Mouse (Mus musculus) intestine, postnatal 0 days (tissue): ENCODE measurements around the gene Aldh18a1. TPM values are rescaled to one million over a fixed set of nuclear protein-coding genes. Genes with fewer than 3 reads are reported as not detected.
"Not testable (repeated sequence)": the region's sequence is repeated elsewhere in the genome, so short reads cannot be mapped to it uniquely, and the experiment has no call there.

Experiments
- ATAC-seq: fragments of 200-750 bp; cut with Nextera tagmentation; 2 replicates; pipeline ENCODE4 v1.8.0; 2017; ENCODE audit warnings: mild to moderate bottlenecking, moderate TSS enrichment, moderate library complexity
- H3K27ac ChIP-seq: fragments of 300-500 bp; sonication (generic); 2 replicates; pipeline ENCODE4 v1.5.1; 2014; ENCODE audit warnings: mild to moderate bottlenecking, low read depth, low read length, moderate library complexity
- H3K27me3 ChIP-seq: fragments of 300-500 bp; sonication (generic); replicated peaks from 2 replicates; pipeline ENCODE4 v1.6.1; 2014; ENCODE audit warnings: low read length, mixed read lengths; ENCODE audit not compliant: control insufficient read depth, insufficient read depth
- H3K36me3 ChIP-seq: fragments of 300-500 bp; sonication (generic); 2 replicates; pipeline ENCODE4 v1.6.1; 2014; ENCODE audit warnings: mild to moderate bottlenecking, moderate library complexity; ENCODE audit not compliant: control insufficient read depth, insufficient read depth
- H3K4me1 ChIP-seq: fragments of 300-500 bp; sonication (generic); replicated peaks from 2 replicates; pipeline ENCODE4 v1.6.1; 2014; ENCODE audit warnings: antibody characterized with exemption, low read length, mixed read lengths; ENCODE audit not compliant: control insufficient read depth, insufficient read depth
- H3K4me2 ChIP-seq: fragments of 300-500 bp; sonication (generic); replicated peaks from 2 replicates; pipeline ENCODE4 v1.6.1; 2014; ENCODE audit warnings: low read depth, mild to moderate bottlenecking, moderate library complexity
- H3K4me3 ChIP-seq: fragments of 300-500 bp; sonication (generic); 2 replicates; pipeline ENCODE4 v1.5.1; 2014; ENCODE audit warnings: low read depth, low read length
- H3K9ac ChIP-seq: fragments of 300-500 bp; sonication (generic); 2 replicates; pipeline ENCODE4 v1.6.1; 2014; ENCODE audit warnings: mild to moderate bottlenecking, low read depth, low read length
- H3K9me3 ChIP-seq: fragments of 300-500 bp; sonication (generic); 2 replicates; pipeline ENCODE4 v1.6.1; 2016; ENCODE audit warnings: mixed run types; ENCODE audit not compliant: control insufficient read depth
- CTCF ChIP-seq: sonication (generic); IDR thresholded peaks from 2 replicates; pipeline ENCODE4 v1.5.1; 2016; ENCODE audit warnings: low read depth, mild to moderate bottlenecking, control low read depth, antibody characterized with exemption, moderate library complexity
- WGBS: fragments of 180-500 bp; shearing (Covaris S2); extraction: QIAGEN DNeasy Blood & Tissue Kit; methylation state at CpG from one replicate; pipeline ENCODE4 v1.1.7; 2014; 5-methylcytosine and 5-hydroxymethylcytosine counted together
- polyA plus RNA-seq: library from polyadenylated mRNA; unstranded; fragments of >200 nt; fragmentation: Nextera tagmentation; extraction: Ambion mirVana; gene quantifications from 2 replicates; pipeline ENCODE4 v1.2.1, GENCODE M21; 2015

Gene Aldh18a1
- polyA plus RNA-seq, 1 experiment from 2014 or later, result 204 TPM

DNA sequence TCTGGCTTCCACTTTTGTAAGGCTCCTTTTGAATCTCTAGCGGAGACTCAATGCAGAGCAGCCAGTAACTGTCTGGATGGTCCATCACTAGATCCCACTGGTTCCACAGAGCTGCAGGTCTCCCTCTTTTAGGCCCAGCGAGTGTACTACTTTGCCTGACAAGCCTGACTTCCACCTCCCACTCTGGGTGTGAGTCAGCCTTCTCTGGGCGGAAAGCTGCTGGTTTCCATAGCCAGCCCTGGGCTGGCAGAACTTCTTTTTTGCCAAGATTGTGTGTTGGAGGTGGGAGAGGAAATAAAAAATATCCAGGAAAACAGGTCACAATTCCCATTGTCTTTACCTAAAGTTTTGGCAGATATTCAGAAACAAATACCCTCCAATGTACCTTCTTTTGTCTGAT lies 41.8 kb upstream of the Aldh18a1 start:
- Histone ChIP-seq H3K27ac (no peak overlapping the region), H3K27me3 (no peaks in the 10 kb centered on the region)
- WGBS, result 84% methylated on average over 3 of the region's 3 CpGs

DNA sequence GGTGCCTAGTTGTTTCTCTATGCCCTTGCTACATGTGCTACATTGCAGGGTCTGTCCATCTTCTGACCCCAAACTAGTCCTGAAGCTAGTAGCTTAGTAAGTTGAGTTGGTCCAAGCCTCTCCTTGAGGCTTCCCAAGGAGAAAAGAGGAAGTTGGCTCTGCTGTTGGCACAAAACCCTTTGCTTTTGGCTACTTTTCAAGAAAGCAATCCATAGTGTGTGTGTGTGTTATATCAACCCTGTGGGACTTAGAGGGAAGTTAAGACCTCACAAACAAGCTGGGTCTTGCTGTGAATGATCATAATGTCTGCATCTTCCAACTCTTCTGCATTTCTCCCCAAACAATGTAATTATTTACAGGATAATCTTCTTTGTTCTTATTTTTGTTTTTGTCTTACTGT lies 40.7 kb upstream of the Aldh18a1 start:
- Histone ChIP-seq H3K4me2 (no peak overlapping the region), H3K9ac (no peak overlapping the region), H3K36me3 (no peaks in the 10 kb centered on the region), H3K4me3 (no peak overlapping the region), H3K4me1 (no peaks in the 10 kb centered on the region), H3K27ac (no peak overlapping the region), H3K27me3 (no peaks in the 10 kb centered on the region), H3K9me3 (no peaks in the 10 kb centered on the region)
- no peak for TF ChIP-seq CTCF
- ATAC-seq, result no peak

More for the DNA sequence above, 41.8 kb upstream of the Aldh18a1 start:
- Histone ChIP-seq H3K4me2 (no peak overlapping the region), H3K4me3 (no peak overlapping the region), H3K9me3 (no peaks in the 10 kb centered on the region), H3K4me1 (no peaks in the 10 kb centered on the region), H3K9ac (no peak overlapping the region), H3K36me3 (no peaks in the 10 kb centered on the region)
- TF ChIP-seq CTCF, result no peak
- ATAC-seq, result no peak

DNA sequence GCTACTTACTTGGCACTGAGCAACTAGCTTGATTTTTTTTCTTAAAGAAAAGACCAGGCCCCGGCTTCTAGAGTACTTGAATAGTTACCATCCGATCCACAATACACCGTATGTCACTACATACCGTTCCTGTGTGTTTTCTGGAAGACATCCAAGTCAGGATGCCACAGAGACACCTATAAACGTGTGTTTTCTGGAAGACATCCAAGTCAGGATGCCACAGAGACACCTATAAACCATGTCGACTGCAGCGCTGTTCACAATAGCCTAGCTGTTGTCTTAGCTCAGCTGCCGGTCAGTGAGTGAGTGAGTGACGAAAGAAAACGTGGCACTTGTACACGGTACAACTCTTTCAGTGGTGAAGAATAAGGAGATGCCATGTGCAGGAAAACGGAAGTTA lies 37.7 kb upstream of the Aldh18a1 start:
- 57% methylated on average over 12 of the region's 12 CpGs for WGBS

DNA sequence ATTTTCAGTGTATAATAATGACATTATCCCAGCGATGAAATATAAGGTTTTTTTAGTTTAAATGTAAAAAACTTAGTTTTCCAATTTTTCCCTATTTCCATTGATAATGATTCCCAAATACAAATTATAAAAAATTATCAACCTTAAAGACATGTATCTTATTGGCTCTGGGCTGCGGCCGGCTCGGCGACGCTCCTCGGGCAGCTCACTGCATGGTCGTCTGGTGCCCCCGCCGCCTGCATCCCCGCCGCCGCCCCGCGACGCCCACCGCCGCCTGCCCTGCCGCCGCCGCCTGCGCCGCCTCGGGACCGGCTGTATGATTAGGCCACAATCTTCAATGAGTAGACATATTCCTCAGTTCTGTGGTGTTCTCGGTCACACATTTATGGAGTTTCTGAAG lies 33.4 kb upstream of the Aldh18a1 start:
- not testable (repeated sequence) for H3K36me3 ChIP-seq, H3K4me2 ChIP-seq, ATAC-seq, H3K27ac ChIP-seq, H3K4me1 ChIP-seq, H3K9me3 ChIP-seq, H3K9ac ChIP-seq, H3K27me3 ChIP-seq, H3K4me3 ChIP-seq
- WGBS, result 73% methylated on average over 10 of the region's 26 CpGs

More for the DNA sequence above, 37.7 kb upstream of the Aldh18a1 start:
- Histone ChIP-seq H3K4me1 (no peaks in the 10 kb centered on the region), H3K4me2 (no peak overlapping the region), H3K4me3 (no peak overlapping the region), H3K36me3 (no peaks in the 10 kb centered on the region), H3K9ac (no peak overlapping the region), H3K9me3 (no peaks in the 10 kb centered on the region), H3K27ac (no peak overlapping the region), H3K27me3 (no peaks in the 10 kb centered on the region)
- no peak for TF ChIP-seq CTCF
- no peak for ATAC-seq

DNA sequence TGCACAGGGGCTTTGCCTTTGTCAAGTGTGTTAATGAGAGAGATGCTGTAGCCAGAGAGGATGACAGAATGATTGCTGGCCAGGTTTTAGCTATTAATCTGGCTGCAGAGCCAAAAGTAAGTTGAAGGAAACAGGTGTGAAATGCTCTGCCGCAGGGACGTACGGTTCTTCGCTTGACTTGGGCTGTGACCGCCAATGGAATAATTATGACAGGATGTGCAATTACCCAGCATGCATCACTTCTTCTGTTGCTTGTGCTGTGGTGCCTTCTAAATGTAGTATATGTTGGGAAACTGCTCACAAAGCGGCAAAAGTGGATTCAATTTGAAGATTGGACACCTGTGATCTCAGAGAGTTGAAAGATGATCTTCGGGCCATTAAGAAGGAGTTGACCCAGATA lies 27.8 kb upstream of the Aldh18a1 start:
- Histone ChIP-seq H3K4me2 (no peak overlapping the region), H3K9ac (no peak overlapping the region), H3K27ac (no peak overlapping the region), H3K36me3 (no peaks in the 10 kb centered on the region), H3K27me3 (no peaks in the 10 kb centered on the region), H3K4me3 (no peak overlapping the region), H3K4me1 (peaks cover 4% of the 10 kb centered on the region), H3K9me3 (no peaks in the 10 kb centered on the region)
- no peak for ATAC-seq
- 66% methylated on average over 7 of the region's 7 CpGs for WGBS
- no peak for TF ChIP-seq CTCF

DNA sequence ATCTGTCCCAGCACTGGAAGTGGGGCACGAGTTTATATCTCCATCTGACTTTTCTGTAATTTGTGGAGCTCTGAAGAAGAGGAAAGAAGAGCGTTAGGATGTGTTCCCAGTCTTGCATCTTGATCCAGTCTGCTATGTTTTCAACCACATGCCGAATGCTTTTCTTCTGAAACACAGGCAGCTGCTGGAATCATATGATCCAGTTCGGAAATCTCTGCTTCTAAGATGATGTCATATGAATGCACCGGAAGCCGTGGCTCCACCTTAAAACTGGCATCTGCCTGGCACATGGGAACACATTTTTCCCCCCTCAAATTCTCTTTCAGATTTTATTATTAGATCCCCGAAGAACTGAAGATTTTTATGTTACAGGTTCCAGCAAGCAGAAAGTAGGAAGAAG lies 26.5 kb upstream of the Aldh18a1 start:
- 64% methylated on average over 7 of the region's 7 CpGs for WGBS
- no peak for TF ChIP-seq CTCF

DNA sequence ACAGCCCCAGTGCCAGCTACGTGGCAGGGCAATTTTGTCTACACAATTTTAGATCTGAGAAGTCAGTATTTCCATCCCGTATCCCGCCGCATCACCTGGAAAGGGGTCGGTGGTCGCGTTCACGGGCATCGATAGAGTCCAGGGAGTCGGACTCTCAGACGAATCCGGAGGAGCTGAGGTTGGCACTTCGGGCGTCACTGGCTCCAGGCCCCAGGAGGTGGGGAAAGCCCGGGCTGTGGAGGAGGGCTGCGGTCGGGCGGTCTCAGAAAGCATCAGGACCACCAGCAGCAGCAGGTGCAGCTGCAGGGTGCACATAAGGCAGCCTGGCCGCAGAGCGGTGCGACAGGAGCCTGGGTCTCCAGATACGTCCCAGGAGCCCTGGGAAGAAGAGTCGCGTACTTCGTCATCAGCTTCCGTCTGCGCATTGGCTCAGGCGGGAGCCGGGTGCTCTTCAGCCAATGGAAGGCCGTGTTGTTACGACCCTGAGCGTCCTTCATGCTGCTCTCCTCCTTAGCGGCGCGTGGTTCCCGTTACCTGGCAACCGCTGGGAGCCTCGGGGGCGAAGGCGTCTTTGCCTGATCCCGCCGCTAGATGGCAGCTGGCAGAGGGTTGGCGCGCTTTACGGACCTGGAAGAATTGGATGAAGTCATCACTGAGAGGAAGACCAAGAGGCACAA lies 23.7 kb upstream of the Aldh18a1 start, which contains the start of the genes Tctn3 and Entpd1:
TSS of gene Tctn3 (minus strand) at position 404 of the 677 bp plus-strand sequence.
TSS of gene Entpd1 (plus strand) at position 537 of the 677 bp plus-strand sequence.
- WGBS, result under 1% methylated on average over 45 of the region's 45 CpGs
- peak within 1 kb of the TSS; percentile 68 for H3K4me3 ChIP-seq
- ATAC-seq, result peak; percentile 100

More for the DNA sequence above, 26.5 kb upstream of the Aldh18a1 start:
- no peak for ATAC-seq
- Histone ChIP-seq H3K36me3 (no peaks in the 10 kb centered on the region), H3K4me2 (no peak overlapping the region), H3K27ac (no peak overlapping the region), H3K4me3 (no peak overlapping the region), H3K27me3 (no peaks in the 10 kb centered on the region), H3K4me1 (peaks cover 5% of the 10 kb centered on the region), H3K9ac (no peak overlapping the region), H3K9me3 (no peaks in the 10 kb centered on the region)

More for the DNA sequence above, 23.7 kb upstream of the Aldh18a1 start, which contains the start of the genes Tctn3 and Entpd1:
- peak within 1 kb of the TSS; percentile 48 for H3K9ac ChIP-seq
- no peak within 1 kb of the TSS for H3K27ac ChIP-seq
- no peaks in the 10 kb centered on the region for H3K9me3 ChIP-seq
- peak within 1 kb of the TSS; percentile 85 for H3K4me2 ChIP-seq
- peaks cover 25% of the 10 kb centered on the region for H3K36me3 ChIP-seq
- no peaks in the 10 kb centered on the region for H3K27me3 ChIP-seq
- TF ChIP-seq CTCF, result peak; percentile 99
- peaks cover 5% of the 10 kb centered on the region for H3K4me1 ChIP-seq
